Mouse (Mus musculus): Measurements from ENCODE around the gene Syde1.

GRCm38 (mm10) chr10:78576435-78577184 lies 15.2 kb downstream of the Syde1 start:
- TF ChIP-seq GATA1 (IDR thresholded peaks at IDR 0.05; ENCODE audit: low read length) = no peak
- no peak for TF ChIP-seq TAL1 (IDR thresholded peaks at IDR 0.05; ENCODE audit: low read length)

Data from erythroblast, embryonic 14.5 days (primary cell).